Mouse (Mus musculus) lung, adult 18-20 months (tissue): ENCODE results near the gene Mup2.
"Not testable (repeated sequence)": the region's sequence is repeated elsewhere in the genome, so short reads cannot be mapped to it uniquely, and the experiment has no call there.

ENCODE experiments used
- DNase-seq, 2 experiments: peaks; one replicate each; pipeline ENCODE4 v3.0.0; 2022; ENCODE audit warnings: mixed read lengths in 2 of 2

Mup2 gene

GRCm38 (mm10) chr4:60154189-60154588, at the start of gene Mup2:
TSS of gene Mup2 (minus strand) at chr4:60154289.
- not testable (repeated sequence) for DNase-seq
